Mouse (Mus musculus) fibroblast of lung, adult 2 months (primary cell): ENCODE measurements around the gene Paqr3.

Source experiments
- DNase-seq: peaks from one replicate; pipeline ENCODE4 v3.0.0-alpha.2; 2011; ENCODE audit warnings: low read depth

The Paqr3 gene

GRCm38 (mm10) chr5:97111207-97111910, at the start of gene Paqr3:
Gene Paqr3 (minus strand): TSS chr5:97111596.
- peak; percentile 68 for DNase-seq

GRCm38 (mm10) chr5:97154688-97155087, 43.3 kb upstream of the Paqr3 start:
- peak; percentile 7 for DNase-seq

DNA sequence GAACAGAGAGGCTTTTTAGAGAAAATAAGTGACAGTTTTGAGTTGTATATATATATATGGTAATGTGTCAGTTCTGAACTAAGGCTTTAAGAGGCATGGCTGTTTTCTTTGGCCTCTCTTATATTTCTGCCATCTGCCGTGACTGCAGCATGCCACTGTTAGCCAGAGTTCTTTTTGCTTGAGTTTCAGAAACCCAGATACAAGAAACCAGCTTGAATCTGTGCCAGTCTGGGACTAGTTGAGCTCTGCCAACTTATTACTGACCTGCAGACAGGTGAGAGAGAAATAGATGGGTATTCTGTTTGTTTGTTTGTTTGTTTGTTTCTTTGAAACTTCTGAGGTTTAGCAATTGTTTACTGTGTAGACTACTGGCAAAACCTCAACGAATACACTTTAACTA, 23.9 kb upstream of the Paqr3 start:
- DNase-seq, result no peak

DNA sequence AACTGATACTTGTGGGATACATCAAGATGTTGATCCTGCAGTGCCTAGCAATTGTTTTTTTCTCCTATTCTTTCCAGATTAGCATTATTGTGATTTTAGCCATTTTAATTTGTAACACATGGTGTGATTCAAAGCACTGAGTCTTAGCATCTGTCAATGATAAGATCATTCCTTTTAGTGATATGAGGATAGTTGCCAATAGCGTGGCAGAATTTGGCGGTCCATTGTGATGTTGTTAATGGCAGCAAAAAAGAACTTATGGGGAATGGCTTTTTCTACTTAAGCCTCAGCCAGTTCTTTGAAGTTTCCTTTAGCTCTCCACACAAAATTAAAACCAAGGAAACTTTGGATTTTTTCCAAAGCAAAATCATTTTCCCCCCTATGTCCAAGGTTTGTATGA, 18.2 kb upstream of the Paqr3 start:
- DNase-seq, result no peak

DNA sequence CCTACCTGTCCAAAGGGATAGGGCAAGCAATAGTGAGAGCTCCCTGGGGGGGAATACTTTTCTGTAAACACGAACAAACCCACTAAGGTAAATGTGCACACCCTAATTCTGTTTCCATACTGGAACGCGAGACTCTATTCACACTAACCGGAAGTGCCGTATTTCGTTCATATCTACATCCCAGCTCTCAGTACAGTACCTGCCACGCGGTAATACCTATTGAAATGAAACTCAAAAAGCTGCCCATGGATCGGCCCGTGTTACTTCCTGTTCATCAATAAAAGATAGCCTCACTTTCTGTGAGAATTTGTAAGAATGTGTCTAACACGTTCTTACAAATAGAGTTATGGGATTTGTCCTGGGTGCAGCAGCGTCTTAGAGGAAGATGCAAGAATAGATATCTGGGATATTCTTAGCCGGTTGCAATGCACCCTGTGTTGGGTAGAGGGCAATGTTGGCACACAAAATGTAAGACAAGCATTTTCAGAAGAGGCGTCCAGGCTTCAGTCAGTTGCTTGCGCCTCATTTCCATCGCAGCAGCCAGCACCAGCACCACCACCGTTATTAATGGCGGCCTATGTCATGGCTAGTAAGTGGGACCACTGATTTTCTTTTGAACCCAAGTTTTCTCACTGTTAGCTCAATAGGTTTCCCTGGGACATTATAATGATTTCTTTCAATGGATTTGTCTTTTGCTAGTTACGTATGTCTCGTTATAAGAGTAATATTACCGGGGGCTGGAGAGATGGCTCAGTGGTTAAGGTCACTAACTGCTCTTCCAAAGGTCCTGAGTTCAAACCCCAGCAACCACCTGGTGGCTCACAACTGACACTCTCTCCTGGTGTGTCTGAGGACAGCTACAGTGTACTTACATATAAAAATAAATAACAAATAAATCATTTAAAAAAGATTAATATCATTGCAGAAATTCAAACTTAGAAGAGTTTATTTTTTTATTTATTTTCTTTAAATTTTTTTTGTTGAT, 17.1 kb upstream of the Paqr3 start:
- DNase-seq, result no peak

DNA sequence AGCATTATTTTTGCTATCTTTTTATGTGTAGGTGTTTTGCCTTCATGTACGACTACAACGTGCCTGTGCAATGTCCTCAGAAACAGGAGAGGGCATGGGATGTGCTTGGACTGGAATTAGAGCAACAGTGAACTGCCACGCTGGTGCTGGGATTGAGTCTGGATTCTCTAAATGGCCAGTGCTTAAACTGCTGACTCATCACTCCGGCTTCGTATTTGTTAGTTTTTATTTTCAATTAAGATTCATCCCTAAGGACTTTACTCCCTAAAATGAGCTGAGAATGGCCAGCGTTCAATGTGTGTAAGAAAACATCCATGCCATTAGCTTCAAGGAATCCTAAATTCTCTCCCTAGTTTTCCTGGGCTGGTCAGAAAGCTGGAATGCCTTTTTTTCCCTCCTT, 15.9 kb upstream of the Paqr3 start:
- DNase-seq, result no peak

GRCm38 (mm10) chr5:97126005-97126404, 14.6 kb upstream of the Paqr3 start:
- no peak for DNase-seq

DNA sequence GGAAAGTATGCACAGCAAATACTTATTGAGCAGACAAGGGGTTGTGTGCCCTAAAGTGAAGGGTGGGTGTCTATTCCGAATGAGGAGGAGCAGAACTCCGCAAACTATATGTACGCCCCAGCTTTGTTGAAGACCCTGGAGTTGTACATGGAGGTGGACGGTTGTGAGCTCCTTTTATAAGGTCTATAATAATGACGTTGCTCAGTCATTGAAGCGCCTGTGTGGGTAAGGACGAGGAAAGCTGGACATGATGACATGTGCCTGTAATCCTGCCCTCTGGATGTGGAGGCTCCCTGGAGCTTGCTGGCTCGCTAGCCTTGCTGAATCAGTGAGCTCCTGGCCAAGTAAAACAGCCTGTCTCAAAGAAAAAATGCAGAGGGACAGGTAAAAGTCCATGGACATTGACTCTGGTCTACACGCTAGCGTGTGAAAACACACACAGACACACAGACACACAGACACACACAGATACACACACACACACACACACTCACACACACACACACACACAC, 14.1 kb upstream of the Paqr3 start:
- DNase-seq, result no peak

DNA sequence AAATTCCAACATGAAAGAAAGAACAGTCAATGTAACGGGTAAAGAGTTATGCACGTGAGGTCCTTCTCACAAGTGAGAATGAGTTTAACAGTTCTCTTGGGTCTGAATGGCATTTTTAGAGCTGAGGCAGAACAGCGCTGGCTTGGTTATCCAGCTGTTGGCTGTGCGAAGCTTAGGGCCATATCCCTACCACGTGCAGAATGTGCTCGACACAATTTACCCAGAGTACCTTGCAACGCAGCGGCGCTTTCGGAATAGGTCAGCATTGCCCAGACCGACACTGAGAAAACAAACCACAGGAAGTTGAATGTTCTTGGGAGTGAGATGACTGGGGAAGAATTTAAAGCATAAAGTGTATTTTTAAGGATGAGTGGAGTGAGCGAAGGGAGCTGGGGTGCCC, 13.6 kb upstream of the Paqr3 start:
- no peak for DNase-seq

DNA sequence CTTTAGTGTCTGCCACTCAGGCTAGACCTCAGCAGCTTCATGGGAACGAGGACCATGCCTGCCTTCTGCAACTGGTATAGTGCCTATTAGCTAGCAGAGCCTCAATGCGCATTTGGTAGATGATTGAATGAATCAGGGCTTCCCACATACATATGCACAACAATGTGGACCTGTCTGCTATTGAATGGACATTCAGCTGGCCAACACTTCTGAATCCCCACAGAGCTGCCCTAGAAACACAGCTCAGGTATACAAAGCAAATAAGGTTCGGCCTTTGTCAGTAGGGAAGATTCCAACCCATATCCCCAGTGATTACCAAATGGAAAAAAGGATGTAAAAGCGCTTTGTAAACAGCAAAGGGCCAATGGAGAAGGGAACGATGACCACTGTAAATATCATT, 699 bp downstream of the Paqr3 start:
- DNase-seq, result no peak

- DNase-seq, result no peak
Measured at GRCm38 (mm10) chr5:97110133-97110532, 1.3 kb downstream of the Paqr3 start.

GRCm38 (mm10) chr5:97108333-97108732, 3.1 kb downstream of the Paqr3 start:
- DNase-seq, result no peak

GRCm38 (mm10) chr5:97099954-97100353, 11.4 kb downstream of the Paqr3 start:
- no peak for DNase-seq

DNA sequence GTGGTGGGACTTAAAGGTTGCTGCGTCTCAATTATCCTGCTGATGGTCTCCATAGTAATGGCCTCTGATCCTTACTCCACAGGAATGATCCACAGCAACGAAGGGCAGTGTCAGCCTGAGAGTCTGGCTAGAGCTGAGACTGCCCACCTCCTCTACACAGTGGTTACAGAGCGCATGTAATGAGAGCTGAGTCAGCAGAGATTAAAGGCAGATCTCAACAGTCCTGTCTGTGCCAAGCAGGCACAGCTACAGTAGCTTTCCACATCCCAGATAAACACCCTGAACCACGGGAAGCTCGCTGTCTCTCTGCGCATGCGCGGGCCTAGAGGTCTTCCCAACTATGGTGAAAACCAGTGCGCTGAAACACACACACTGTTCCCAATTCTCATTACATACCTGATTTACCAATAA, 13.8 kb downstream of the Paqr3 start:
- DNase-seq, result no peak

GRCm38 (mm10) chr5:97095335-97095734, 16.1 kb downstream of the Paqr3 start:
- no peak for DNase-seq

DNA sequence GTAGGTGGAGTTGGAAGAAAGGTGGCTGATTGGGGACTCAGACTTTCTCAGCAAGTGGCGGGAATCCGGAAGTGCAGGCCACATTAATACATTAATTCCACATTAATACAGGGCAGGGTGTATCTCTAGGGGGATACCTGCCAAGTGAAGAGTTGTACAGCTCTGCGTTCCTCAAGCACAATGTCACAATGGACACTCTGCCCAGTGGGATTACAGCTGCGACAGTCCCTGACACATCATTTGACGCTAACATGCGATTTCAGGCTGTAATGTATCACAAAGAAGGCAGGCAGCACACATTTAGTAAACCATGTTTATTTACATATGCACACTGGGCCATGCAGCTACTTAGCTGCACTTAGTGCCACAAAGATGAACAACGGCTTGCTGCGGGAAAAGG, 18.4 kb downstream of the Paqr3 start:
- no peak for DNase-seq

DNA sequence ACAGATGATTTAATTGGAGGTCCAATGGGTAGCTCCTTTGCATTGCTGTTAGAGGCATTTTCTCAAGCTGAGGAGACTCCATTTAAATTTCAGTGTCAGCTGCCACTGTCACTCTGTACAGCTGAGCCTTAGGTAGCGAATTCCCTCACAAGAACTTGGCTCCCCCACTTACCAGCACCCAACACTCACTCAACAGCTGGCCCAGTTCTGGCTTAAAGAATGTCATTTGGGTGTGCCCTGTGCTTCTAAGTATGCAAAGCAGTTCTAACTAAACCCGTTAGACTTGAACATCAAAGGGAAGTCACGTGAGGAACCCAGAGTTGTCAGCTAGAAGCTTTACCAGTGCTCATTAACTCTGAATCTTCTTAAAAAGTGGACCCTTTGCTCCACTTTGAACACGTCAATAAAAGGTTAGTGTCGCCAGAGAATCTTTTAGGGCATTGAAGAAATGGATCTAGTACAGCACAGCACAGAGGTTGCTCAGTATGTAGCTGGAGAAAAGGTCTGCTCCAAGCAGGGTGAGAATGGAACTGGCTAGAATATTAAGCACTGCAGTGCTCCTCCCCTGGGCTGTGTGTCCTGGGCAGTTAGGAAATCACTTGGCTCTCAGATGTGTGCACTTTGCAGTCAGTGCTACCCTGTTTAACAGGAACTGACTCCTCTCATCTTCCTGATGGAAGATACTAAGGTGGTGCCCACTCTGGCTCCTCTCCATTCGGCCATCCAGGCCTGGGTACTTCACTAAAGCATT, 21.2 kb downstream of the Paqr3 start:
- no peak for DNase-seq

DNA sequence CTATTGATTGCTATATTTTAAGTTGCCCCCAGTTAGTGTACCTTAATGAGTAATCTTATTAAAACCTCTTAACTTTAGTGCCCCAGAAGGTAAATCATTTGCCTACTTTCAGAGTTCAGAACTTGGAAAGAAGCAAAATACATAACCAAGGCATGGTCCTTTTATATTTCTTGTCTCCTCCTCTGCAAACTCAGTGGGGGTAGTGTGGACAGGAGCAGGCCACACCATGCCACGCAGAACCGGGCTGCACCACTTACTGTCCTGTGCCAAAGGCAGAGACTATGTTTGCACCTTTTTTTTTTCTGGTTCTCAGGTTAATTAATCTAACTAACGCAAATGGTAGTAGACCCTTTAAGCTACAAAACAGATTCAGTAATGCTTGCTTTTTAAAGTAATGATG, 22.0 kb downstream of the Paqr3 start:
- DNase-seq, result no peak

DNA sequence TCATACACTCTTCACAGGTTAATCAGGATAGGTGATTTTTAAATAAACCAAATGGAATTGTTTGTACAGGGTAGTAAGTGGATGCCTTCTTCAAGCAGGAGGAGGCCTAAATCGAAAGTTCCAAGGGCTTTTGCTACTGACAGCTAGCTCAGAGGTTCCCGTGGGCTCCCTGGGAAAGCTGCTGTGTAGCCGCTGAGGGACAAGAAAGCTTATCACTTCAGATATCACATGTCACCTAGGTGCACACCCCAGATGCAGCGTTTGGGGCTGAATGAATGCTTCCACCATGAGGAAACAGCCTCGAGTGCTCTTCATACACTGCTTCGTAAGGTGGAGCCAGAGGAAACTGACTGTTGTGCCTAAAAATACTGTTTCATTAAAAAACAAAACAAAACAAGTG, 23.2 kb downstream of the Paqr3 start:
- no peak for DNase-seq

GRCm38 (mm10) chr5:97087746-97088145, 23.6 kb downstream of the Paqr3 start:
- DNase-seq, result no peak

DNA sequence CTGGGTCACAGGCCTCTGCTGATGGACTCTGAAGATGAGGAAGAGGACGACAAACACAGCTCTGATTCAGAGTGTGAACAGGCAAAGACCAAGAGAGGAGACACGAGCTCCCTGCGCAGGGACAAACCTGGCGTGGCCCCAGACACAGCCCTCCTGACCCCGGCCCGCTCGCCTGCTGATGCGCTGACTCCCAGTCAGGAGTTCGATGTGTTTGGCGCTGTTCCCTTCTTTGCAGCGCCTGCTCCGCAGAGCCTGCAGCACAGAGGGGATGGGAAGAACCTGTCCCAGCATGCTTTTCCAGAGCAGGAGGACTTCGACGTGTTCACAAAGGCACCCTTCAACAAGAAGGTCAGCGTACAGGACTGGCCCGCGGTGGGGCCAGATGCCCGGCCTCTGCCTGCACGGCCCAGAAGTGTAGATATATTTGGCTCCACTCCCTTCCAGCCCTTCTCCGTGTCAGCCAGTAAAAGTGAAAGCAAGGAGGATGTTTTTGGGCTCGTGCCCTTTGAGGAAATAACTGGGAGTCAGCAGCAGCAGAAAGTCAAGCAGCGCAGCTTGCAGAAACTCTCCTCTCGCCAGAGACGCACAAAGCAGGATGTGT, 24.3 kb downstream of the Paqr3 start:
- no peak for DNase-seq

DNA sequence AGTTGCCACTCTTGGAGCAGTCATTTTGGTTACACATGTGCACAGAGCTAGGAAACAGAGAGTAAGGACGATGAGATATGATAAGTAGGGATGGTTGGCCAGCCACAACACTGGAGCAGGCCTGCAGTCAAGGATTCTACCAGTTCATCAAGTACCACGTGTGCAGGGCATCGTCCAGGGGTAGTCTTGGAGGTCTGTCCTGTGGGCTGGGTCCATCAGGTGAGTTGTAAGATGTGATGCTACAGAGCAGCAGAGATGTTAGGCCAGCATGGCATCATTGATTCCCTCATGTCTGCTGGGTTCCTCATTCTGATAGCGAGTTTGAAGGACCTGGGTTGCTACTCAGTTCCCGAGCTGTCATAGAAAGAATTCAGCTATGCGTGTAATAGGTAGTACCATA, 26.3 kb downstream of the Paqr3 start:
- no peak for DNase-seq
